Mouse (Mus musculus) left cerebral cortex, adult 11 months (tissue): Measurements from ENCODE around the gene S100a16.

Source experiments
- DNase-seq: peaks from one replicate; pipeline ENCODE4 v3.0.0; 2022; ENCODE audit warnings: low spot score

Gene S100a16

GRCm38 (mm10) chr3:90537141-90537904, at the start of gene S100a16:
Gene S100a16 (plus strand): TSS chr3:90537254.
- no peak for DNase-seq

DNA sequence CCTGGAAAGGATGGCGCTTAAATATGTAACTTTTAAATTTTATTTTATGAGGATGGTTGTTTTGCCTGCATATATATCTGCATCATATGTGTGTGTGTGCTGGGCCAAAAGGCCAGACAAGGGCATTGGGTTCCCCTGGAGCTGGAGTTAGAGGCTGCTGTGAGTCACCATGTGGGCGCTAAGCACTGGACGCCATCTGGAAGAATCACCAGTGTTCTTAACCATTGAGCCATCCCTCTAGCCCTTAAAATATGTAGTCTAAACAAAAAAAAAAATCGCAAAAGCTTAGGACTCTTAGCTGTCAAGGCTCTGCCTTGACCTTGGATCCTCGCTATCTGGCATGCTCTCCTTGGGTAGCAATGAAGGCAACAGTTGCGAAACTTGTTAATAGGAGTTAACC, 48.5 kb upstream of the S100a16 start:
- DNase-seq: no peak

GRCm38 (mm10) chr3:90490696-90491256, 46.3 kb upstream of the S100a16 start, which contains the start of gene Snapin:
Gene Snapin (minus strand): TSS chr3:90491033.
- peak; percentile 93 for DNase-seq

GRCm38 (mm10) chr3:90491350-90491749, 45.7 kb upstream of the S100a16 start:
- no peak for DNase-seq

DNA sequence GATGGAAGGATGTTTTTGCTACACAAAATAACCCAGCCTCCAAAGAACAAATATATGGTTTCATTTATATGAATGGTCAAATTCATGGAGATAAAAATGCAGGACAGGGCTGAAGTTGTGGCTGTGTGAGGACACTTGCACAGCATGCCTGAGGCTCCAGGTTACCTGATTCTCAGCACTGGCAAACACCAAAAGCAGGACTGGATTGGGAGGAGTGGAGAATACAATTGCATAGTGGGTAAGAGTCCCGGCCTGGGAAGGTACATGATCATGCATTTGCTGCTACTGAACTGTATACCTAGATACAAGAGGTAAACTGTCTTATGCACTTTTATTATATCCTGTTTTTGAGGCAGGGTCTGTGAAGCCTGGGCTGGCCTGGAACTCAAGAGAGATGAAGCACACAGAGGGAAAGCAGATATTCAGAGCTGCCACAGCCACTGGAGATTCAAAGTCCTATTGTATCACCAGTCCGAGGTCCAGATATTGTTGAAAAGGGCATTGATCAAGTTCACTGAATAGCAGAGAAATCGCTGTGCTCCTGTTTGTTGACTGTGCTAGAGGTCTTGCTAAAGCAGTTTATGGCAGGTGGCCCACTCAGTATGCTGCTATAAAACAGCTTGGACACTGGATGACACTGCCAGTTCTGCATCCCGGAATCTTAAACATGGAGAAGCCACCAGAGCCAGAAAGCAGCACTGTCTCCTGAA, 43.1 kb upstream of the S100a16 start:
- no peak for DNase-seq

GRCm38 (mm10) chr3:90495850-90496525, 41.1 kb upstream of the S100a16 start:
- DNase-seq: no peak

- no peak for DNase-seq
Measured at GRCm38 (mm10) chr3:90497597-90497996, 39.5 kb upstream of the S100a16 start.

DNA sequence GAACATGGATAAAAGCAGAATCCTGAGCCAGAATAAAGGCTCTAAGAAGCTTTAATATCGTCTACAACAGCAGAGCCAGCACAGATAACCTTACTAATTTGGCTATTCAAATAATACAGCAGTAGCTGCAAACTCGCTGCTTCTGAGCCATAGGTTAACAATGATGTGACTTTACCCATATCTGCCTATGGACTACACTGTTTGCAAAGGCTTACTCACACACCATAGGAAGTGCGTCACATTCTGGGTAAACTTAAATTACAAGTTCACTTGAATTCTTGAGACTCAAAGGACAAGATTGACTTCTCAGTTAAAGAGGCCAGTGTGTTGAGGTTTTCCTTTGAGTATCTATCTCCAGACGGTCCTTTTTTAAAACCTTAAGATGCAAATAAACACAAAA, 33.6 kb upstream of the S100a16 start:
- DNase-seq: no peak

- no peak for DNase-seq
Measured at GRCm38 (mm10) chr3:90505216-90505615, 31.8 kb upstream of the S100a16 start.

- DNase-seq: no peak
Measured at GRCm38 (mm10) chr3:90506362-90506761, 30.7 kb upstream of the S100a16 start.

DNA sequence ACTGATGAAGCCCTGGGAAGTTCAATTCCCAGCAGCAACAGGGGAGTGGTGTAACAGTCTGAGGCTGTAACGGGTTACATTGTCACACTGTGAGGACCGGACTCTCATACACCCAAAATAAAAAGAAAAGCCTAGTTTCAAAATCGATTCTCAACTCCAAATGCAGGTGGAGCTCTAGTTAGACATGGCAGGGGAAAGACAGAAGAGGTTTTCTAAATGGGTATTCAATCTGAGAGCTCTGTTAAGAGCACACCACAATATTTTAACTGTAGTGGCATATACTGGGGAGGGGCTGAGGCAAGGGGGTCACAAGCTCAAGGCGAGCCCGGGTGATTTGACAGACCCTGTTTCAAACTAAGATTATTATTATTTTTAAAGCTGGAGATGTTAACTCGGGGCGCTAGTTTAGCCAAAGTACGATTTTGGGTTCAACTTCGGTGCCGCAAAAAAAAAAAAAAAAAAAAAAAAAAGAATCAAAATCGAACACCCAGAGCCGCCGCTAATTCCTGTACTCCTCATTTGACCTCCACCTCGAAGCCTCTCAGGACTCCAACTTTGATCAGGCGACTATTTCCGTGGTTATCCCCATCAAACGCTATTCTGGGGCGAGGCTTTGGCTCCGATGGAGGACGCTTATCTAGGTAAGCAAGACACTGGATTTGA, 28.6 kb upstream of the S100a16 start:
- DNase-seq: no peak

- peak; percentile 97 for DNase-seq
Measured at GRCm38 (mm10) chr3:90508950-90509746, 27.9 kb upstream of the S100a16 start, which contains the start of gene Chtop. Gene Chtop (minus strand): TSS chr3:90509498.

GRCm38 (mm10) chr3:90509747-90510123, 27.3 kb upstream of the S100a16 start:
- no peak for DNase-seq

- no peak for DNase-seq
Measured at GRCm38 (mm10) chr3:90512276-90512675, 24.8 kb upstream of the S100a16 start.

DNA sequence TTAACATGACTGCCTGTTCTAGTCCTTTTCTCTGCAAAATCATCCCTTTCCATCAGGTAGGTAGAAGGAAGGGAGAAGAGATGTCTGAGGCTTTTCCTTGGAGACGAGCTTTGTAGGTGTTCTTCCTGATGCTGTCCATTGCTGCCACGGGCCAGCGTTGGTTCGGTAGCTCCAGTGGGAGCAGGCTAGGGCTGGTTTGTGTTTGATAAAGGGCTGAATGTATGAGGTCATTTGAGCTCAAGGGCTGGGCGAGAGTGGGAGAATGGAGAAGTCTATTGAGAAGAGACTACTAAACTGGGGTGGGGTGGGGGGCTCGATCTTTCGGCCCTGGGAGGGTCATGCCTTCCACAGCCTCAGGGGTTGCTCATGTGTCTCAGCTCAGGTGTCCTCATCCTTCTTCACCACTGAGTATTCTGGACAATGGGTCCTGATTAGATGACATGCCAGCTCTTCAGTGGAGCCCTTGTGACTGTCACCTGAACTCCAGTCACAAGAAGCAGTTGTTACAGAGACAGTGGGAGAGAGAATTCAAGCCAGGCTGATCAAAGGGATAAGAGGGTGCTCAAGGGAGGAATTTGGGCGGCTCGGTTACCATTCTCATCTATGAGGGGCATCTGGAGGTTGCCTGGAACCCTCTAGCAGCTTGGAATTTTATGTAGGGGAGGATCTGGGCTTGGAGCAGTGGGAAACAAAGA, 24.0 kb upstream of the S100a16 start:
- DNase-seq: no peak

GRCm38 (mm10) chr3:90513796-90514590, 23.1 kb upstream of the S100a16 start, which contains the start of the genes S100a1 and S100a13:
Gene S100a1 (minus strand): TSS chr3:90514392.
Gene S100a13 (plus strand): TSS chr3:90514435.
- no peak for DNase-seq

GRCm38 (mm10) chr3:90514691-90515090, 22.4 kb upstream of the S100a16 start:
- DNase-seq: no peak

GRCm38 (mm10) chr3:90515242-90515641, 21.8 kb upstream of the S100a16 start:
- DNase-seq: no peak

GRCm38 (mm10) chr3:90515789-90516188, 21.3 kb upstream of the S100a16 start:
- no peak for DNase-seq
